Comparison of ENCODE assay signal across 8 mouse cellular contexts in genomic region chr5:135007802-135008571, GRCm38 (mm10). TPM values are rescaled to one million over a fixed set of nuclear protein-coding genes. Genes with fewer than 3 reads are reported as not detected.
A peak's percentile ranks its signal among the peaks of the same experiment; 100 is the strongest.
DNase-seq lines count a peak whose midpoint lies in the region; ATAC-seq and TF ChIP-seq lines count a peak whose summit lies in the region.

No protein-coding gene starts in this region.

- H3K36me3 ChIP-seq in embryonic facial prominence, embryonic 14.5 days (ENCODE audit: control insufficient read depth, insufficient read depth, low read length): peaks cover 4% of the 10 kb centered on the region; the same call in 1 of the 2 replicates
- H3K36me3 ChIP-seq in intestine, postnatal 0 days (ENCODE audit: control insufficient read depth, insufficient read depth): no peaks in the 10 kb centered on the region; the same call in 1 of the 2 replicates

- WGBS in embryonic facial prominence, embryonic 14.5 days: 33% methylated on average over 16 of the region's 16 CpGs
- 32% methylated on average over 16 of the region's 16 CpGs for WGBS in intestine, postnatal 0 days

- H3K27me3 ChIP-seq in embryonic facial prominence, embryonic 14.5 days (replicated peaks; ENCODE audit: control insufficient read depth, insufficient read depth, low read length): no peaks in the 10 kb centered on the region
- H3K27me3 ChIP-seq in intestine, postnatal 0 days (replicated peaks; ENCODE audit: control insufficient read depth, insufficient read depth, low read length): no peaks in the 10 kb centered on the region

- H3K9me3 ChIP-seq in embryonic facial prominence, embryonic 14.5 days (ENCODE audit: control insufficient read depth, low read length): no peaks in the 10 kb centered on the region
- no peaks in the 10 kb centered on the region for H3K9me3 ChIP-seq in intestine, postnatal 0 days (ENCODE audit: control insufficient read depth)

- peak overlapping the region; percentile 67 for H3K4me3 ChIP-seq in embryonic facial prominence, embryonic 14.5 days (ENCODE audit: low read depth, low read length)
- H3K4me3 ChIP-seq in intestine, postnatal 0 days (ENCODE audit: low read depth, low read length): peak overlapping the region; percentile 54

- DNase-seq in cerebellum, adult 11-12 months: peak; percentile 65
- DNase-seq in cerebellum, adult 8-10 months: no peak
- DNase-seq in B cell, adult 2 months: peak; percentile 37 to 43
- DNase-seq in embryonic facial prominence, embryonic 14.5 days (ENCODE audit: low spot score): no peak
- peak; percentile 64 for DNase-seq in lung, postnatal 14 days
- peak; percentile 57 for DNase-seq in thymus, postnatal 14 days

- peak overlapping the region; percentile 67 for H3K4me2 ChIP-seq in embryonic facial prominence, embryonic 14.5 days (ENCODE audit: low read depth, low read length)
- H3K4me2 ChIP-seq in intestine, postnatal 0 days (replicated peaks; ENCODE audit: low read depth): peak overlapping the region; percentile 76

- peak overlapping the region; percentile 68 for H3K9ac ChIP-seq in embryonic facial prominence, embryonic 14.5 days (ENCODE audit: low read depth, low read length)
- H3K9ac ChIP-seq in intestine, postnatal 0 days (ENCODE audit: low read depth, low read length): peak overlapping the region; percentile 66

- peaks cover 19% of the 10 kb centered on the region for H3K4me1 ChIP-seq in embryonic facial prominence, embryonic 14.5 days (ENCODE audit: control insufficient read depth, insufficient read depth, low read length)
- peaks cover 4% of the 10 kb centered on the region; the same call in 1 of the 2 replicates for H3K4me1 ChIP-seq in intestine, postnatal 0 days (replicated peaks; ENCODE audit: control insufficient read depth, insufficient read depth, low read length)

- peak overlapping the region; percentile 99 for H3K27ac ChIP-seq in embryonic facial prominence, embryonic 14.5 days (replicated peaks; ENCODE audit: low read depth, low read length)
- peak overlapping the region; percentile 97 for H3K27ac ChIP-seq in intestine, postnatal 0 days (ENCODE audit: low read depth, low read length)

- no peak for ATAC-seq in embryonic facial prominence, embryonic 14.5 days (ENCODE audit: low read depth)
- ATAC-seq in intestine, postnatal 0 days: no peak
- no peak for ATAC-seq in megakaryocyte-erythroid progenitor cell, adult 5-6 weeks (replicated peaks; ENCODE audit: low FRiP score, low TSS enrichment, poor library complexity, severe bottlenecking)

- peak; percentile 62 for TF ChIP-seq CTCF in intestine, postnatal 0 days (IDR thresholded peaks at IDR 0.05; ENCODE audit: low read depth)

RNA-seq across cellular contexts. Expression of gene Abhd11, which starts 1.0 kb away (rescaled TPM):
- 61.3 and 70.3 TPM in 2 replicates for polyA plus RNA-seq in embryonic facial prominence, embryonic 14.5 days (2014; fragmentation: Nextera tagmentation; extraction: Ambion mirVana)
- 60.1 and 61.9 TPM in 2 replicates for polyA plus RNA-seq in intestine, postnatal 0 days (2015; fragmentation: Nextera tagmentation; extraction: Ambion mirVana)
- 55.8 and 82.2 TPM in 2 replicates for total RNA-seq in megakaryocyte-erythroid progenitor cell, adult 5-6 weeks (2014; fragmentation: Nextera tagmentation)
- total RNA-seq in megakaryocyte-erythroid progenitor cell, adult 5-6 weeks (2017): 36.9 and 46.7 TPM in 2 replicates

RNA-seq across cellular contexts. Expression of gene Stx1a, which starts 15.3 kb away (rescaled TPM):
- polyA plus RNA-seq in embryonic facial prominence, embryonic 14.5 days (2014; fragmentation: Nextera tagmentation; extraction: Ambion mirVana): 19.6 and 20.8 TPM in 2 replicates
- polyA plus RNA-seq in intestine, postnatal 0 days (2015; fragmentation: Nextera tagmentation; extraction: Ambion mirVana): 5.6 and 6.5 TPM in 2 replicates
- total RNA-seq in megakaryocyte-erythroid progenitor cell, adult 5-6 weeks (2014; fragmentation: Nextera tagmentation): 0.17 and 0.98 TPM in 2 replicates
- not detected in 2 replicates for total RNA-seq in megakaryocyte-erythroid progenitor cell, adult 5-6 weeks (2017)

RNA-seq across cellular contexts. Expression of gene Cldn3, which starts 22.0 kb away (rescaled TPM):
- polyA plus RNA-seq in embryonic facial prominence, embryonic 14.5 days (2014; fragmentation: Nextera tagmentation; extraction: Ambion mirVana): 23.2 and 27.8 TPM in 2 replicates
- polyA plus RNA-seq in intestine, postnatal 0 days (2015; fragmentation: Nextera tagmentation; extraction: Ambion mirVana): 96.0 and 116 TPM in 2 replicates
- not detected in 2 replicates for total RNA-seq in megakaryocyte-erythroid progenitor cell, adult 5-6 weeks (2014; fragmentation: Nextera tagmentation)
- total RNA-seq in megakaryocyte-erythroid progenitor cell, adult 5-6 weeks (2017): not detected in 2 replicates

RNA-seq across cellular contexts. Expression of gene Dnajc30, which starts 56.0 kb away (rescaled TPM):
- 31.1 and 33.9 TPM in 2 replicates for polyA plus RNA-seq in embryonic facial prominence, embryonic 14.5 days (2014; fragmentation: Nextera tagmentation; extraction: Ambion mirVana)
- 35.9 and 40.7 TPM in 2 replicates for polyA plus RNA-seq in intestine, postnatal 0 days (2015; fragmentation: Nextera tagmentation; extraction: Ambion mirVana)
- total RNA-seq in megakaryocyte-erythroid progenitor cell, adult 5-6 weeks (2014; fragmentation: Nextera tagmentation): 15.7 and 16.1 TPM in 2 replicates
- 3.7 and 9.2 TPM in 2 replicates for total RNA-seq in megakaryocyte-erythroid progenitor cell, adult 5-6 weeks (2017)

RNA-seq across cellular contexts. Expression of gene Bud23, which starts 56.8 kb away (rescaled TPM):
- polyA plus RNA-seq in embryonic facial prominence, embryonic 14.5 days (2014; fragmentation: Nextera tagmentation; extraction: Ambion mirVana): 74.0 and 87.2 TPM in 2 replicates
- polyA plus RNA-seq in intestine, postnatal 0 days (2015; fragmentation: Nextera tagmentation; extraction: Ambion mirVana): 40.0 and 40.6 TPM in 2 replicates
- total RNA-seq in megakaryocyte-erythroid progenitor cell, adult 5-6 weeks (2014; fragmentation: Nextera tagmentation): 93.5 and 138 TPM in 2 replicates
- total RNA-seq in megakaryocyte-erythroid progenitor cell, adult 5-6 weeks (2017): 68.0 and 104 TPM in 2 replicates

Comparison
In these comparisons a context has a peak if more than half of its experiments do, and no peak if none do; other contexts are left out.
1. DNase-seq: peak in cerebellum, adult 11-12 months (single experiment), B cell, adult 2 months (2 of 2), lung, postnatal 14 days (single experiment) and thymus, postnatal 14 days (single experiment); none in cerebellum, adult 8-10 months (single experiment) and embryonic facial prominence, embryonic 14.5 days (single experiment).